Mouse (Mus musculus) heart, postnatal 0 days (tissue): Measurements from ENCODE around the gene Alg9.

Source experiments
- CTCF ChIP-seq: IDR thresholded peaks from 2 replicates; pipeline ENCODE4 v1.5.1; 2016; ENCODE audit warnings: antibody characterized with exemption, control low read depth, low read depth
- EP300 ChIP-seq: IDR thresholded peaks from 2 replicates; pipeline ENCODE4 v1.6.1; 2016; ENCODE audit warnings: antibody characterized with exemption, low read depth

GRCm38 (mm10) chr9:50776162-50776760 is 1.4 kb downstream of the Alg9 start:
- no peak for TF ChIP-seq CTCF
- TF ChIP-seq EP300: no peak
